Mouse (Mus musculus): ENCODE results near the gene Atp1a4. TPM values are rescaled to one million over a fixed set of nuclear protein-coding genes. Genes with fewer than 3 reads are reported as not detected.

Gene Atp1a4
- total RNA-seq, 2 experiments from 2014 or later, result not detected

- peak in 1 of 2 experiments; percentile 30 for DNase-seq
These were observed 38.5 kb downstream of the Atp1a4 start, which contains the start of gene Casq1 for GRCm38 (mm10) chr1:172219451-172220406. Gene Casq1, minus strand, starts transcription at chr1:172219868.

GRCm38 (mm10) chr1:172218164-172218910, 39.9 kb downstream of the Atp1a4 start:
- DNase-seq, result no peak

- DNase-seq, result peak; percentile 97
These were observed 41.1 kb downstream of the Atp1a4 start for GRCm38 (mm10) chr1:172217148-172217547.

GRCm38 (mm10) chr1:172214748-172215147, 43.5 kb downstream of the Atp1a4 start:
- DNase-seq, result peak; percentile 71 to 79

GRCm38 (mm10) chr1:172213771-172214170, 44.4 kb downstream of the Atp1a4 start:
- no peak for DNase-seq

GRCm38 (mm10) chr1:172212776-172213175, 45.4 kb downstream of the Atp1a4 start:
- DNase-seq, result no peak

GRCm38 (mm10) chr1:172207111-172207584, 51.1 kb downstream of the Atp1a4 start:
- peak; percentile 44 to 48 for DNase-seq

- DNase-seq, result peak; percentile 87 to 92
These were observed 51.9 kb downstream of the Atp1a4 start, which contains the start of gene Pea15a for GRCm38 (mm10) chr1:172206141-172206917. Gene Pea15a, minus strand, starts transcription at chr1:172206804.

- no peak for DNase-seq
These were observed 52.5 kb downstream of the Atp1a4 start for GRCm38 (mm10) chr1:172205741-172206087.

- no peak for DNase-seq
These were observed 53.1 kb downstream of the Atp1a4 start for GRCm38 (mm10) chr1:172204814-172205740.

GRCm38 (mm10) chr1:172204033-172204813, 54.0 kb downstream of the Atp1a4 start:
- DNase-seq, result no peak

GRCm38 (mm10) chr1:172203566-172203965, 54.6 kb downstream of the Atp1a4 start:
- DNase-seq, result peak; percentile 57 to 74

GRCm38 (mm10) chr1:172202894-172203522, 55.2 kb downstream of the Atp1a4 start:
- DNase-seq, result no peak

- peak; percentile 40 to 43 for DNase-seq
These were observed 56.0 kb downstream of the Atp1a4 start for GRCm38 (mm10) chr1:172201967-172202880.

- DNase-seq, result peak in 1 of 2 experiments; percentile 40
These were observed 57.3 kb downstream of the Atp1a4 start for GRCm38 (mm10) chr1:172200871-172201447.

GRCm38 (mm10) chr1:172200161-172200560, 58.1 kb downstream of the Atp1a4 start:
- DNase-seq, result no peak

- DNase-seq, result no peak
These were observed 59.2 kb downstream of the Atp1a4 start for GRCm38 (mm10) chr1:172198996-172199395.

GRCm38 (mm10) chr1:172198316-172198715, 59.9 kb downstream of the Atp1a4 start:
- no peak for DNase-seq
